Mouse (Mus musculus) limb, embryonic 15.5 days (tissue): ENCODE data around the gene Ccdc181. TPM values are rescaled to one million over a fixed set of nuclear protein-coding genes. Genes with fewer than 3 reads are reported as not detected.
A peak's percentile ranks its signal among the peaks of the same experiment; 100 is the strongest.
"Not testable (repeated sequence)": the region's sequence is repeated elsewhere in the genome, so short reads cannot be mapped to it uniquely, and the experiment has no call there.

Experiments
- ATAC-seq: fragments of 200-750 bp; cut with Nextera tagmentation; 2 replicates; pipeline ENCODE4 v1.8.0; 2017; ENCODE audit warnings: low read depth, moderate TSS enrichment; ENCODE audit not compliant: insufficient number of reproducible peaks, low FRiP score, low TSS enrichment
- H3K27ac ChIP-seq: fragments of 300-500 bp; sonication (generic); 2 replicates; pipeline ENCODE4 v1.5.1; 2015; ENCODE audit warnings: moderate library complexity, mild to moderate bottlenecking, inconsistent platforms
- H3K27me3 ChIP-seq: fragments of 300-500 bp; sonication (generic); 2 replicates; pipeline ENCODE4 v1.6.1; 2015; ENCODE audit warnings: inconsistent platforms
- H3K36me3 ChIP-seq: fragments of 300-500 bp; sonication (generic); 2 replicates; pipeline ENCODE4 v1.6.1; 2015; ENCODE audit warnings: inconsistent platforms
- H3K4me1 ChIP-seq: fragments of 300-500 bp; sonication (generic); 2 replicates; pipeline ENCODE4 v1.6.1; 2015; ENCODE audit warnings: inconsistent platforms
- H3K4me2 ChIP-seq: fragments of 300-500 bp; sonication (generic); 2 replicates; pipeline ENCODE4 v1.6.1; 2015; ENCODE audit warnings: mild to moderate bottlenecking, inconsistent platforms
- H3K4me3 ChIP-seq: fragments of 300-500 bp; sonication (generic); 2 replicates; pipeline ENCODE4 v1.5.1; 2015; ENCODE audit warnings: mild to moderate bottlenecking, inconsistent platforms
- H3K9ac ChIP-seq: fragments of 300-500 bp; sonication (generic); 2 replicates; pipeline ENCODE4 v1.6.1; 2015; ENCODE audit warnings: inconsistent platforms
- H3K9me3 ChIP-seq: fragments of 300-500 bp; sonication (generic); 2 replicates; pipeline ENCODE4 v1.6.1; 2016; ENCODE audit warnings: inconsistent platforms
- WGBS: fragments of 180-500 bp; shearing (Covaris S2); methylation state at CpG from one replicate; pipeline ENCODE4 v1.1.7; 2015; 5-methylcytosine and 5-hydroxymethylcytosine counted together
- polyA plus RNA-seq: library from polyadenylated mRNA; unstranded; fragments of >200 nt; fragmentation: Nextera tagmentation; extraction: Ambion mirVana; gene quantifications from 2 replicates; pipeline ENCODE4 v1.2.1, GENCODE M21; 2015

The Ccdc181 gene
- 5.5 and 6.4 TPM in 2 replicates for polyA plus RNA-seq

DNA sequence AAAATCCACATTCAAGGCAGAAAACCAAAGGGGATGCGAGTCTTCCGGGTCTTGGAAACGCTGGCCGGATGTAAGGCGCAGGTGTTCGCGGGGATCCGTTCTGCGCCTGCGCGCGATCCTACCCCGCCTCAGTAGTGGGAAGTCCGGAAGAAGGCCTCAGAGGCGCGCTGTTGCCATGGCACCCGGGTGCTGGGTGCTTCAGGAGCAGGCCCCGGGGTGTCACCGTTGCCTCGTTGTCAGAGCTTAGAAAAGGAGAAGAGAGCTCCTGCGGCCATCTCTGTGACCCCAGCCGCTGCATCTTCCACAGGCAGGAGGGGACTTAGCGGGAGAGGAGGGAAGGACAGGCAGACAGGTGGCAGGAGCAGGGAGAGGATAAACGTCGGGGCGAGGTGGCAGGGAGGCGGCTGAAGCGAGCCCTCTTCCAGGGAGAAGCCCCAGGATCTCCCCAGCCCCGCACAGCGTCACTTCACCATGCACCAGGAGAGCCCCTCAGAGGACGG, at the start of gene Ccdc181:
Ccdc181 (plus strand) TSS at position 131 of the 500 bp plus-strand sequence.
- Histone ChIP-seq H3K4me3 (peak within 1 kb of the TSS; percentile 59), H3K4me1 (peaks cover 7% of the 10 kb centered on the region; the same call in 1 of the 2 replicates), H3K4me2 (peak within 1 kb of the TSS; percentile 89), H3K9me3 (no peaks in the 10 kb centered on the region), H3K27me3 (no peaks in the 10 kb centered on the region), H3K36me3 (no peaks in the 10 kb centered on the region), H3K9ac (0 out of 2 replicates have a peak within 1 kb of the TSS, but pooled peaks have one; percentile 26), H3K27ac (no peak within 1 kb of the TSS)
- peak; percentile 79; the same call in 1 of the 2 replicates for ATAC-seq
- WGBS: 0% methylated on average over 31 of the region's 31 CpGs

DNA sequence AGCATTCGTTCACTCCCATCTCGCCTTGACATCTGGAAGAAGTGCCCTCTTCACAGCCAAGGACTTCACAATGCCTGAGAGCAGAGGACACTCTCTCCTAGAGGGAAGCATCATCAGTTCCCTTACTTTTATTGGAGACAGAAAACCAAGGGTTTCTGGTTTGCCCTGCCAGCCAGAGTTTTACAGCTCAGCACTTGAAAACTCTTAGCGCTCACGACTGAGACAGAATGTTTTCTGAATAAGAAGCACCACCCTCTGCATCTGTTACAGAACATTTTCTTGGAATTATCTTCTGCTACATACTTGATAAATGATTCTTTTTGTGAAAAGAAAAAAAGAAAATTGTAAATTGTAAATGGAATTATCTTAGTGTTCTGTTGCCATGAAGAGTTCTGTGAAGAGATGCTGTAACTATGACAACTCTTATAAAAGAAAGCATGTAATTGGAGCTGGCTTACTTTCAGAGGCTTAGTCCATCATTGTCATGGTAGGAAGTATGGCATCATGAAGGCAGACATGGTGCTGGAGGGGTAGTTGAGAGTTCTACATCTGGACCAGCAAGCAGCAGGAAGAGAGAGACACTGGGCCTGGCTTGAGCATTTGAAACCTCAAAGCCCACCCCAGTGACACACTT, 43.3 kb upstream of the Ccdc181 start:
- not testable (repeated sequence) for ATAC-seq, H3K9ac ChIP-seq, H3K27ac ChIP-seq, H3K4me1 ChIP-seq, H3K4me2 ChIP-seq, H3K9me3 ChIP-seq, H3K36me3 ChIP-seq, H3K27me3 ChIP-seq, H3K4me3 ChIP-seq
- WGBS: 61% methylated on average over 2 of the region's 4 CpGs

DNA sequence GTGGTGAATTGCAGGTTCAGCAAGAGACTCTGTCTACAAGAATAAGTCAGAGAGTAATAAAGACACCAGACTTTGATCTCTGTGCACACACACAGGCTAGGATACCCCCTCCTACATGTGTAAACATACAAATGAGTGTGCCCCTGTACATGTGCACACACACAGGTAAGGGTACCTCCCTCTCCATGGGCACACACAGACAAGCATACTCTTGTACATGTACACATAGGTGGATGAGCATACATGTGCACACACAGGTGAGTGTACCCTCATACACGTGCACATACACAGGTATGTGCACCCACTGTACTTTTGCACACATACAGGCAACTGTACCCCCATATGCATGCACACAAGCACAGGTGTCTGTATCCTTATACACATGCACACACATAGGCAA, 41.9 kb upstream of the Ccdc181 start:
- Histone ChIP-seq H3K9me3 (no peaks in the 10 kb centered on the region), H3K4me1 (no peaks in the 10 kb centered on the region), H3K4me3 (no peak overlapping the region), H3K27me3 (no peaks in the 10 kb centered on the region), H3K27ac (no peak overlapping the region), H3K36me3 (no peaks in the 10 kb centered on the region), H3K4me2 (no peak overlapping the region), H3K9ac (no peak overlapping the region)
- no peak for ATAC-seq
- 81% methylated on average over 1 of the region's 1 CpGs for WGBS

DNA sequence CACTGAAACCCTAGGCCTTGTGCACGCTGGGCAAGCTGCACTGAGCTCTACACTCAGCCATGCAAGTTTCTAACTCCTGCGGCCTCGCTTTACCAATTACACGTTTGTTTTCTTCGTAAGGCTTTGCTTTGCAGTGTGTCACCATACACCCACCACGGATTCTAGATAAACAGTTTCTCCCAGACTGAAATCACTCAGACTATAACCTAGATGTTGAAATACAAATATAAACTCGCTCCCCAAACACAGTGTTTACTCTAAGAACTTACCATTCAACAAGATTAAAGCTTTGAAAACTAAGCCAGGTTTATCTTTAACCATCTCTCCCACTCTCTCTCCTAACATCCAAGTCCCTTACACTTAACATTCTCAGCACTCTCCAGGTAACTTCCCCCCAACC, 40.3 kb upstream of the Ccdc181 start:
- Histone ChIP-seq H3K27ac (no peak overlapping the region), H3K4me2 (no peak overlapping the region), H3K36me3 (no peaks in the 10 kb centered on the region), H3K4me3 (no peak overlapping the region), H3K27me3 (no peaks in the 10 kb centered on the region), H3K4me1 (no peaks in the 10 kb centered on the region), H3K9me3 (no peaks in the 10 kb centered on the region), H3K9ac (no peak overlapping the region)
- WGBS: 56% methylated on average over 7 of the region's 7 CpGs
- ATAC-seq: no peak

DNA sequence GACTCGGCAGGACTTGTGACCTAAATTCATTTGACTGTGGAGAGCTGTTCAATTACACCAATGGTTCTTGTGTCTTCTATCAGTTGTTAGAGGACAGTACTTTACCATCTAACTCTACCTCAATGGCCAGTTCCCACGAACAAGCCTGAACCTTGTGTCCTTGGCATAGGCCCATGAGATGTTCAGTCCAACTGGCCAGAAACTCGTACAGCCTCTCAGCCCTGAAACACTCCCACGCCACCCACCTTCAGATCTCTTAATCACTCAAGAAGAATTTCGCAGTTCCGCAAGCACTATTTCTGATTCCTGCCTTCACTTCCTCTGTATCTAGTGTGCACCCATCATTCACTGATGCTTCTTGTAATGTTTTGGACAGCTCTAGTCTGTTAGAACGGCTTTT, 39.3 kb upstream of the Ccdc181 start:
- H3K27ac ChIP-seq: no peak overlapping the region
- no peak overlapping the region for H3K4me3 ChIP-seq
- H3K36me3 ChIP-seq: no peaks in the 10 kb centered on the region
- H3K9ac ChIP-seq: no peak overlapping the region
- H3K4me2 ChIP-seq: no peak overlapping the region
- H3K9me3 ChIP-seq: no peaks in the 10 kb centered on the region
- no peaks in the 10 kb centered on the region for H3K27me3 ChIP-seq
- no peaks in the 10 kb centered on the region for H3K4me1 ChIP-seq
- ATAC-seq: no peak
- WGBS: 68% methylated on average over 7 of the region's 7 CpGs

DNA sequence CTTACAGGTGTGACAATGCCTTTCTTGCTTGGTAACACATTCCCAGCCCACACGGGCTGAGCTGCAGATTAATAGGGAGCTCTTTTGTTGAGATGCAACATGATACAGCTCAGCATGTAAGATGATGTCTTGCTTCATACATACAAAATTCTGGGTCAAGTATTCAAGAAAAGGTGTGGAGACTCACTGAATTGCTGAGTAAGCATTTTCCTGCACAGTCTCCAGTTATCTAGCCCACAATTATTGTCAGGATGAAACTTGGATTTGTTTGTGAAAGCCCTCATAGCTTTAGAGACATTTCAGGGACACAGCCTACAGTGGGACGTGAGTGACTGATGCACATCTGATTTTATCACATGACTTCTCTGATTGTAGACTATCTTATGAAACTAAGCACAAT, 33.9 kb upstream of the Ccdc181 start:
- no peaks in the 10 kb centered on the region for H3K36me3 ChIP-seq
- no peak for ATAC-seq
- H3K27me3 ChIP-seq: no peaks in the 10 kb centered on the region
- no peak overlapping the region for H3K27ac ChIP-seq
- no peak overlapping the region for H3K4me3 ChIP-seq
- H3K9ac ChIP-seq: no peak overlapping the region
- H3K9me3 ChIP-seq: no peaks in the 10 kb centered on the region
- no peak overlapping the region for H3K4me2 ChIP-seq
- H3K4me1 ChIP-seq: no peaks in the 10 kb centered on the region
- WGBS: 62% methylated on average over 2 of the region's 2 CpGs

DNA sequence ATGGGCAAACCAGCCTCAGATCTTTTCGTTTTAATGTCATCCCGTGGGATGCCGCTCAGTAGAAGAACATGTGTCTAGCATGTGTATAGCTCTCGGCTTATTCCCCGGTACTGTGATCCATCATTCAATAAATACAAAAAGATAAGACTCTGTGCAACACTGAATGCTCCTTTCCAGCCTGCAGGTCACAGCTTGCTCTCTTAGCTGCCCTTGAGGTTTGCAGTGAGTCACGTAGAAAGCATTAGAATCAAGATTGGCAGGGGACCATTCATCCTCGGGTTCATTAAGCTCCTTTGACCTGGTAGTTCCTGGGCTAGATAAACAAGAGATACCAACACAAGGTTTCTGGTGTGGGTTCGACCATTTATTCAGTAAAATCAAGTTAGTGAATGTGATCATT, 32.6 kb upstream of the Ccdc181 start:
- no peak overlapping the region for H3K27ac ChIP-seq
- no peak for ATAC-seq
- no peak overlapping the region for H3K9ac ChIP-seq
- no peaks in the 10 kb centered on the region for H3K9me3 ChIP-seq
- H3K4me3 ChIP-seq: no peak overlapping the region
- H3K4me2 ChIP-seq: no peak overlapping the region
- no peaks in the 10 kb centered on the region for H3K36me3 ChIP-seq
- no peaks in the 10 kb centered on the region for H3K27me3 ChIP-seq
- peaks cover under 1% of the 10 kb centered on the region for H3K4me1 ChIP-seq
- 49% methylated on average over 8 of the region's 8 CpGs for WGBS

DNA sequence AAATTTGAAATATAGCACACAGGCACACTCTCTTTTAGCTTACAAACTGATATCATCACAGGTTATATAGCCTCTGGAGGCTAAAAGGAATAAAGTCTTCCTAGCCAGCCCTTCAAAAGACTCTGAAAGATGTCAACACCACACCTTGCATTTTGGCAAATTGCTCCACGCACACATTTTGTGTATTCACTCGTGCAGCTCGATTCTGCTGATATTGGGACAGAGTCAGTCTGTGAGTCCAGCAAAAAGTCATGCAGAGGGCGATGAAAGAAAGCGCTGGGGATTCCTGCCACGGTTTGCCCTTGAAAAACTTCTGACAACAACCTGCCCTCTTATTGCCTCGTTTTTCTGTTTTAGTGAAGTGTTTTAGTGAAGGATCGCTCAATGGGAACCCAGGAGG, 27.9 kb upstream of the Ccdc181 start:
- Histone ChIP-seq H3K4me3 (no peak overlapping the region), H3K27me3 (no peaks in the 10 kb centered on the region), H3K9me3 (no peaks in the 10 kb centered on the region), H3K27ac (no peak overlapping the region), H3K4me1 (peaks cover 21% of the 10 kb centered on the region), H3K9ac (no peak overlapping the region), H3K4me2 (peak overlapping the region; percentile 67; the same call in 1 of the 2 replicates), H3K36me3 (no peaks in the 10 kb centered on the region)
- 53% methylated on average over 8 of the region's 8 CpGs for WGBS
- ATAC-seq: no peak

DNA sequence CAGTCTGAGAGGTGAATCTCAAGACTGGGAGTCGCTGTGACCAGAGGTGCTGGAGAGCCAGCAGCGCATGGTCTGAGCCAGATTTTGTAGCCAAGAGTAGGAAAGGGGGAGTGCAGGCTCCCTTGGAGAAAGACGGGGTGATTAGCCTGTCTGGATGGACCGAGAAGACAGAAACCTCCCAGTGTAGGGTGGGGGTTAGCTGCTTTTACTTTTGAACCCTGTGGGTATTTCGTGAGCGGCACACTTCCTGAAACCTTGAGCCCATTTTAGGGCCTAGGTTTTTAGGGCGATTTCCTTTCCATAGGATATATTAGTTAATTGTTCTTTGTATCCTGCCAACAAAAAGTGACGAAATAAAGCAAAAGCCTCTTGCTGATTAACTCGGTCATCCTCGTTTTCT, 27.4 kb upstream of the Ccdc181 start:
- Histone ChIP-seq H3K9me3 (no peaks in the 10 kb centered on the region), H3K9ac (peak overlapping the region; percentile 45), H3K4me2 (peak overlapping the region; percentile 67), H3K4me1 (peaks cover 21% of the 10 kb centered on the region), H3K27ac (0 out of 2 replicates have a peak overlapping the region, but pooled peaks have one; percentile 75), H3K36me3 (no peaks in the 10 kb centered on the region), H3K27me3 (no peaks in the 10 kb centered on the region), H3K4me3 (peak overlapping the region; percentile 82)
- WGBS: 15% methylated on average over 10 of the region's 10 CpGs
- ATAC-seq: no peak

DNA sequence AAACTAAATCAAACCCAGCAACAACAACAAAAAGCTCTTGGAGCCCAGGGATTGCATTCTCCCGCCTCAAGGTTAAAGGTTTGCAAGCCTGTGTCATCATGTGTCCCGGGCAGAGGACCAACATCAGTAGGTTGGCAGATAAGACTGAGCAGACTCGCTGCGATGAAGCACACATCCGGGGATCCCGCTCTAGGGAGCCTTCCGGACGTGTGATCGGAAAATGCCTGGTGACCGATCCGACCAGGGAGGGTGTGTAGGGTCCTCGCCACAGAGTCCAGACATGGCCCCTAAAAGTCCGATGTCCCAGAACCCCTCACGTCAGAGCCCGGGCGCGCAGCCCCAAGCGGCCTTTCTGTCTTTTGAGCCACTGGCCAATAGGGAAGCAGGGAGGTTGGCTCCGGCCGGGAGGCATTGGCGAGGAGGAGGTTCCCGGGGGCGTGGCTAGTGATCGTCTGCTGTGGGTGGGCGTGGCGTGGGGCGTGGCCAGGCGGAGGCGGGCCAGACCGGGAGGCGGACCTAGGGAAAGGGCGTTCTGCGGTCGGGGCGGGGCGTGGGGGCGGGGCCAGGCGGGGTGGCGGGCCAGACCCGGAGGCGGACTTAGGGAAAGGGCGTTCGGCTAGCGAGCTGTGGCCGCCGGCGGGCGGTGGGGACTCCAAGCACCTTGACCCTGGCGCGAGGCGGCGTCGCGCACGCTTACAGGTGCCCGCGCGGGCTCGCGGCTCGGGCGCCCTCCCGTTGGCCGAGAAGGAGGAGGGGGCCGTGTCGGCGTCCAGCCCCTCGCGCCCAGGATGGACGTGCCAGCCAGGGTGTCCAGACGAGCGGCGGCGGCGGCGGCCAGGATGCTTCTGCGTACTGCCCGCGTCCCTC, 26.7 kb upstream of the Ccdc181 start, which contains the start of gene Slc19a2:
Slc19a2 (plus strand) TSS at position 582 of the 867 bp plus-strand sequence.
- H3K4me3 ChIP-seq: peak within 1 kb of the TSS; percentile 82
- no peaks in the 10 kb centered on the region for H3K9me3 ChIP-seq
- peak within 1 kb of the TSS; percentile 79 for H3K4me2 ChIP-seq
- H3K36me3 ChIP-seq: no peaks in the 10 kb centered on the region
- H3K4me1 ChIP-seq: peaks cover 21% of the 10 kb centered on the region
- no peaks in the 10 kb centered on the region for H3K27me3 ChIP-seq
- peak; percentile 94 for ATAC-seq
- peak within 1 kb of the TSS; percentile 75 for H3K27ac ChIP-seq
- WGBS: under 1% methylated on average over 75 of the region's 79 CpGs
- H3K9ac ChIP-seq: peak within 1 kb of the TSS; percentile 52

DNA sequence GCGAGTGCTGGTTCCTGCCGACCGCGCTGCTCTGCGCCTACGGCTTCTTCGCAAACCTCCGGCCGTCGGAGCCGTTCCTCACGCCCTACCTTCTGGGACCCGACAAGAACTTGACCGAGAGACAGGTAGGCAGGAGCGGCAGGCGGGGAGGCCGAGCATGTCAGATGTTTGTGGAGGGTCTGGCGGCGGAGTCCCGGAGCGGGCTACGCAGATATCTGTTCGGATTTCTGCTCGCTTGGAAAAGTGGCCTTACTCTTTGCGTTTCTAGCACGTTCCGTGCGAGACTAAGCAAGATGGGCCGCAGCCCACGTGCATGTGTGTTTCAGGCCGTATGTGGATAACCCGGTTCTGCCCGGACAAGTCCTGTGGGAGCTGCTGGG, 26.1 kb upstream of the Ccdc181 start:
- Histone ChIP-seq H3K27me3 (no peaks in the 10 kb centered on the region), H3K4me1 (peaks cover 21% of the 10 kb centered on the region), H3K36me3 (no peaks in the 10 kb centered on the region), H3K4me3 (peak overlapping the region; percentile 82), H3K9me3 (no peaks in the 10 kb centered on the region), H3K9ac (peak overlapping the region; percentile 52), H3K27ac (peak overlapping the region; percentile 59), H3K4me2 (peak overlapping the region; percentile 79)
- ATAC-seq: no peak; the same call in 1 of the 2 replicates
- WGBS: under 1% methylated on average over 33 of the region's 33 CpGs
